Mouse (Mus musculus): ENCODE data around the gene Zar1l. TPM values are rescaled to one million over a fixed set of nuclear protein-coding genes. Genes with fewer than 3 reads are reported as not detected.

Zar1l gene
- polyA plus RNA-seq (2015; fragmentation: Nextera tagmentation; extraction: Ambion mirVana), result not detected in 2 replicates

GRCm38 (mm10) chr5:150518064-150518463 lies at the start of gene Zar1l:
Gene Zar1l, minus strand, starts transcription at chr5:150518164.
- Histone ChIP-seq H3K4me2 (replicated peaks) (no peak within 1 kb of the TSS), H3K4me1 (replicated peaks) (peaks cover 6% of the 10 kb centered on the region), H3K27me3 (no peaks in the 10 kb centered on the region), H3K9ac (replicated peaks) (no peak within 1 kb of the TSS), H3K27ac (no peak within 1 kb of the TSS), H3K36me3 (no peaks in the 10 kb centered on the region), H3K4me3 (replicated peaks) (no peak within 1 kb of the TSS), H3K9me3 (no peaks in the 10 kb centered on the region)
- 70% methylated on average over 4 of the region's 4 CpGs for WGBS
- ATAC-seq, result no peak

DNA sequence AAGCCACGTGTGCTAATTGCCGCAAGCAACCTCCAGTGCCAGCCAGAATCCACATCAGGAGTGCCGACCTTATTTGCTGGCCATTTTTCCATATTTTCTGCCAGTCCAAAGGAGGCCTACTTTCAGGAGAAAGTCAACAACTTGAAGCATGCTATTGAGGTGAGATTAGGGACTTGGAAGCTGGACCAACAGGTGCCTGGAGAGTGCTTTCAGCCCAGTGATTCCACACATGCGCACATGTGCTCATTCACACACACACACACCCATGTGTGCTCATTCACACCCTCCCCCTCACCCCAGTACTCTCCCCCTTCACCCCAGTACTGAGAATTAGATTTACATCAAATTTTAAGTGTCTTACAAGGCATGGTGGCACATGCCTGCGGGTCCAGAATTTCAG lies 49.0 kb upstream of the Zar1l start:
- no peaks in the 10 kb centered on the region for H3K27me3 ChIP-seq
- peaks cover 31% of the 10 kb centered on the region for H3K36me3 ChIP-seq
- ATAC-seq, result no peak
- no peaks in the 10 kb centered on the region for H3K9me3 ChIP-seq
- no peak overlapping the region for H3K4me3 ChIP-seq (replicated peaks)
- 97% methylated on average over 5 of the region's 5 CpGs for WGBS
- no peaks in the 10 kb centered on the region for H3K4me1 ChIP-seq (replicated peaks)
- no peak overlapping the region for H3K9ac ChIP-seq (replicated peaks)
- no peak overlapping the region for H3K4me2 ChIP-seq (replicated peaks)
- H3K27ac ChIP-seq, result no peak overlapping the region

DNA sequence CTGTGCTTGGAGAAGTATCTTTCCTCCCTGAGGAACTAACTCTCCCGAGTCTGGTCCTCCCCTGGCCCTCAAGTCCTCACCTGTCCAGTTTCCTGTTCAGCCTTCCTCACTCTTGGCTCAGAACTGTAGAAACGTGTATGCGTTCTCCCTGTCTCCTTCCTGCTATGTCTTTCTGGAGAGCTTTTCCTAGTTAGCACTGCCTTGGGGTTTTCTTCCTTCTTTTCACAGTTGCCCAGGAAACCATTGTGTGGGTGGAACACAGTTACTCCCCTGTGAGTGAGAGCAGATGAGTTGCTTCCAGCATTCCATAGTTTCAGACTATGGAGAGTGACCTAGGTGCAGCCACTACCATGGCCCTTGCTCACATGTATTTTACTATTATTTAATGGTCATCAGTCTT lies 48.3 kb upstream of the Zar1l start:
- Histone ChIP-seq H3K9me3 (no peaks in the 10 kb centered on the region), H3K4me1 (replicated peaks) (no peaks in the 10 kb centered on the region), H3K27ac (no peak overlapping the region), H3K4me2 (replicated peaks) (no peak overlapping the region), H3K27me3 (no peaks in the 10 kb centered on the region), H3K9ac (replicated peaks) (no peak overlapping the region), H3K36me3 (peaks cover 33% of the 10 kb centered on the region), H3K4me3 (replicated peaks) (no peak overlapping the region)
- WGBS, result 61% methylated on average over 3 of the region's 3 CpGs
- no peak for ATAC-seq

DNA sequence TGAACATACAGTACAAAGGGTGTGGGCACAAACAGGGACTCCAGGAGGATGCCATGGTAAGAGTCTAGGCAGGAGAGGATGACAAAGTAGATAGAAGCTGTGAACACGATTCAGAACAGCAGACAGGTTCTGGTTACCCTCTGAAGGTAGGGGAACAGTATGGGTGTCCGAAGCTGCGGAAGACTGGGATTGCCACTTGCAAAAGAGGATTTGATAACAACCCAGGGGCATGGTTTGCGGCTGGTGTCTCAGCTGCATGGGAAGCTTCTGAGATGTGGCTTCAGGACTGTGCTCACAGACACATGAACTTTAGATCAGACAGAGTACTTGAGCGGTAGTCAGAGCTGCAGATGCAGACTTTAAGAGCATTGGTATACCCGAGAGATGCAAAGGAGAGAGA lies 46.5 kb upstream of the Zar1l start:
- Histone ChIP-seq H3K27me3 (no peaks in the 10 kb centered on the region), H3K9ac (replicated peaks) (no peak overlapping the region), H3K4me3 (replicated peaks) (no peak overlapping the region), H3K36me3 (peaks cover 43% of the 10 kb centered on the region), H3K9me3 (no peaks in the 10 kb centered on the region), H3K27ac (no peak overlapping the region), H3K4me1 (replicated peaks) (no peaks in the 10 kb centered on the region), H3K4me2 (replicated peaks) (no peak overlapping the region)
- WGBS, result 93% methylated on average over 6 of the region's 6 CpGs
- no peak for ATAC-seq

- no peaks in the 10 kb centered on the region for H3K4me1 ChIP-seq (replicated peaks)
- no peak for ATAC-seq
- H3K9ac ChIP-seq (replicated peaks), result no peak overlapping the region
- H3K4me3 ChIP-seq (replicated peaks), result no peak overlapping the region
- no peak overlapping the region for H3K4me2 ChIP-seq (replicated peaks)
- WGBS, result 93% methylated on average over 5 of the region's 5 CpGs
- H3K36me3 ChIP-seq, result peaks cover 45% of the 10 kb centered on the region
- no peaks in the 10 kb centered on the region for H3K9me3 ChIP-seq
- no peak overlapping the region for H3K27ac ChIP-seq
- no peaks in the 10 kb centered on the region for H3K27me3 ChIP-seq
These were observed 43.8 kb upstream of the Zar1l start for GRCm38 (mm10) chr5:150561783-150562182.

DNA sequence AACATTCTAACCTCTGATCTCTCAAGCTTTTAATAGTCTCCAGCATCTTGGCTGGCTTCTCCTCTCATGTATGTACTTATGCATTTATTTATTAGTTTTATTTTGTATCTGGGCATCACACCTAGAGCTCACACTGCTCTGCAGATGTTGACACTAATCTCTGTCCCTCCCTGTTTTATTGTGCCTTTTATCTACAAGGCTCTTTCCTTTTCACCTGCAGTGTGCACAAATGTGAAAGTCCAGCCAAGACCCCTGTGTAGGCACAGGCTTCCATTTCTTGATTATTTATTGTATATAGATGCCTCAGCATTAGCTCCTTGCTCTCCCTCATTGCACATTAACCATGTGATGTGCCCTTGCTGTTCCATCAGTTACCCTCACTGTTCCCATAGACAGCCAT lies 43.4 kb upstream of the Zar1l start:
- no peaks in the 10 kb centered on the region for H3K4me1 ChIP-seq (replicated peaks)
- peaks cover 46% of the 10 kb centered on the region for H3K36me3 ChIP-seq
- H3K4me3 ChIP-seq (replicated peaks), result no peak overlapping the region
- no peak overlapping the region for H3K4me2 ChIP-seq (replicated peaks)
- H3K27me3 ChIP-seq, result no peaks in the 10 kb centered on the region
- H3K27ac ChIP-seq, result no peak overlapping the region
- no peak overlapping the region for H3K9ac ChIP-seq (replicated peaks)
- no peaks in the 10 kb centered on the region for H3K9me3 ChIP-seq
- ATAC-seq, result no peak

DNA sequence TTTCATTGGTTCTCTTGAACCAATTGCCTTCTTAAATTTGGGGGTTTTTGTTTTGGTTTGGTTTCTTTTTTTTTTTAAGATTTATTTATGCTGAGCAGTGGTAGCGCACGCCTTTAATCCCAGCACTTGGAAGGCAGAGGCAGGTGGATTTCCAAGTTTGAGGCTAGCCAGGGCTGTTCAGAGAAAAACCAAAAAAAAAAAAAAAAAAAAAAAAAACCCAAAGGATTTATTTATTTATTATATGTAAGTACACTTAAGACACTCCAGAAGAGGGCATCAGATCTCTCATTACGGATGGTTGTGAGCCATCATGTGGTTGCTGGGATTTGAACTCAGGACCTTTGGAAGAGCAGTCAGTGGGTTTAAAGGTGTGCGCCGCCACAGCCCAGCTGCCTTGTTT lies 42.9 kb upstream of the Zar1l start:
- no peak overlapping the region for H3K4me2 ChIP-seq (replicated peaks)
- no peaks in the 10 kb centered on the region for H3K27me3 ChIP-seq
- no peaks in the 10 kb centered on the region for H3K4me1 ChIP-seq (replicated peaks)
- no peak for ATAC-seq
- H3K27ac ChIP-seq, result no peak overlapping the region
- H3K36me3 ChIP-seq, result peaks cover 46% of the 10 kb centered on the region
- WGBS, result 95% methylated on average over 5 of the region's 5 CpGs
- no peak overlapping the region for H3K4me3 ChIP-seq (replicated peaks)
- H3K9ac ChIP-seq (replicated peaks), result no peak overlapping the region
- H3K9me3 ChIP-seq, result no peaks in the 10 kb centered on the region

DNA sequence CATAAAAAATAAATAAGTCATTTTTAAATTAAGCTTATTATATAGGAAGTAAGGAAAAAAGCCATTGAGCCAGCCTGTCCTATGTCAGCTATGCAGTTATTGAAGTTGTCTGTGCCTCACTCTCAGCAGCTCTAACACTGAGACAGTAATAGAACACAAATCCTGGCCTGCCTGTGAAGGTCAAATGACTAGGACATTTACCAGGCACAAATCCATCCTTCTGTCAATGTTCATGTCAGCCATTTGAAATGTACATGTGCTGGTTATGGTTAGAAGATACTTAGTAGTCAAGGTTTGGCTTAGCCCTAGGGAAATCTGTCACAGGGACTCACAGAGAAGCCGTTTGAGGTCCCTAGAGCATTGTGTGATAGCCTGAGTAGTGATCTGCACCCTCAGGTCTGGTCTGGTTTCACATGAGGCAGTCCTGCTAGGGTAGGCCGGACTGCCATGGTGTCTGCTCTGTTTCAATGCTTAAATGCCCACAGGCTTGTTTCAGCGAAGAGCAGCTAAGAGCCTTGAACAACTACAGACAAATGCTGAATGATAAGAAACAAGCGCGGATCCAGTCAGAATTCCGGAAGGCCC lies 41.6 kb upstream of the Zar1l start:
- Histone ChIP-seq H3K9ac (replicated peaks) (no peak overlapping the region), H3K4me1 (replicated peaks) (no peaks in the 10 kb centered on the region), H3K27ac (no peak overlapping the region), H3K4me2 (replicated peaks) (no peak overlapping the region), H3K36me3 (peaks cover 43% of the 10 kb centered on the region), H3K27me3 (no peaks in the 10 kb centered on the region), H3K4me3 (replicated peaks) (no peak overlapping the region), H3K9me3 (no peaks in the 10 kb centered on the region)
- ATAC-seq, result no peak
- 94% methylated on average over 6 of the region's 6 CpGs for WGBS

- no peak for ATAC-seq
- no peak overlapping the region for H3K4me3 ChIP-seq (replicated peaks)
- 87% methylated on average over 3 of the region's 3 CpGs for WGBS
- no peak overlapping the region for H3K4me2 ChIP-seq (replicated peaks)
- no peaks in the 10 kb centered on the region for H3K4me1 ChIP-seq (replicated peaks)
- peaks cover 33% of the 10 kb centered on the region for H3K36me3 ChIP-seq
- no peak overlapping the region for H3K27ac ChIP-seq
- H3K9me3 ChIP-seq, result no peaks in the 10 kb centered on the region
- H3K27me3 ChIP-seq, result no peaks in the 10 kb centered on the region
- H3K9ac ChIP-seq (replicated peaks), result no peak overlapping the region
These were observed 33.7 kb upstream of the Zar1l start for GRCm38 (mm10) chr5:150551637-150552036.

DNA sequence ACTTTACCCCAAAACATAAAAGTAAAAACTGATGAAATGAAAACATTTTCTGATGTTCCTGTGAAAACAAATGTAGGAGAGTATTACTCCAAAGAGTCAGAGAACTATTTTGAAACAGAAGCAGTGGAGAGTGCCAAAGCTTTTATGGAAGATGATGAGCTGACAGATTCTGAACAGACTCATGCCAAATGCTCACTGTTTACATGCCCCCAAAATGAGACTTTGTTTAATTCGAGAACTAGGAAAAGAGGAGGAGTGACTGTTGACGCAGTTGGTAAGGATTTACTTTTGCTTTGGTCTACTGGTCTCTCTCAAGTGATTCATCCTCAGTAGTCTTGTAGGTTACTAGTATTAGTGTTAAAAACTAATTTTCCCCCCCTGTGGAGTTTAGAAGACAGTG lies 25.2 kb upstream of the Zar1l start:
- 96% methylated on average over 2 of the region's 2 CpGs for WGBS
- Histone ChIP-seq H3K27me3 (no peaks in the 10 kb centered on the region), H3K36me3 (peaks cover 22% of the 10 kb centered on the region), H3K9ac (replicated peaks) (no peak overlapping the region), H3K4me1 (replicated peaks) (no peaks in the 10 kb centered on the region), H3K4me3 (replicated peaks) (no peak overlapping the region), H3K27ac (no peak overlapping the region), H3K4me2 (replicated peaks) (no peak overlapping the region), H3K9me3 (0 out of 2 replicates have a peak, but pooled peaks cover 3% of the 10 kb centered on the region)
- no peak for ATAC-seq

GRCm38 (mm10) chr5:150541302-150541701 lies 23.3 kb upstream of the Zar1l start:
- Histone ChIP-seq H3K4me1 (replicated peaks) (no peaks in the 10 kb centered on the region), H3K9ac (replicated peaks) (no peak overlapping the region), H3K36me3 (peaks cover 31% of the 10 kb centered on the region), H3K27me3 (no peaks in the 10 kb centered on the region), H3K9me3 (0 out of 2 replicates have a peak, but pooled peaks cover 3% of the 10 kb centered on the region), H3K4me2 (replicated peaks) (no peak overlapping the region), H3K4me3 (replicated peaks) (no peak overlapping the region), H3K27ac (no peak overlapping the region)
- ATAC-seq, result no peak
- WGBS, result 93% methylated on average over 1 of the region's 1 CpGs

- H3K9ac ChIP-seq (replicated peaks), result no peak overlapping the region
- H3K4me3 ChIP-seq (replicated peaks), result no peak overlapping the region
- H3K36me3 ChIP-seq, result peaks cover under 1% of the 10 kb centered on the region; the same call in 1 of the 2 replicates
- no peaks in the 10 kb centered on the region for H3K27me3 ChIP-seq
- H3K4me2 ChIP-seq (replicated peaks), result no peak overlapping the region
- ATAC-seq, result no peak
- no peaks in the 10 kb centered on the region for H3K9me3 ChIP-seq
- WGBS, result 86% methylated on average over 2 of the region's 2 CpGs
- no peak overlapping the region for H3K27ac ChIP-seq
- peaks cover 13% of the 10 kb centered on the region for H3K4me1 ChIP-seq (replicated peaks)
These were observed 7.3 kb upstream of the Zar1l start for GRCm38 (mm10) chr5:150525239-150525638.

DNA sequence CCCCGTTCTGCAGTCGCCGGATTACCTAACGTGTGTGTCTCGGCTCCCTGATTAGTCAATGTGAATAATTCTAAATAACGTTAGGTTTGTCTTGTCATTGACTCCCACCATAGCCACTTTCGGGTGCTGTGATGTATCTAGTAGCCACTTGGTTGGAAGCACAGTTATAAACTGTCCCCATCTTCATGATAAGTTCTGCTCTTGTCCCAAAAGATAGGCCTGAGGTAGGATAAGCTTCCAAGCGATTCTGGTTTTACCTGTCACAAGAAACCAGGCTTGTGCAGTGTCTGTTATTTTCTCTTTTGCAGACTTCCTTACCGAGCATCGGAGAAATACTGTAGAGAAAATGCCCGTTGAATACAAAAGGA lies 4.9 kb upstream of the Zar1l start:
- Histone ChIP-seq H3K36me3 (no peaks in the 10 kb centered on the region), H3K27me3 (no peaks in the 10 kb centered on the region), H3K4me3 (replicated peaks) (peak overlapping the region; percentile 75), H3K9ac (replicated peaks) (peak overlapping the region; percentile 86), H3K9me3 (no peaks in the 10 kb centered on the region), H3K4me2 (replicated peaks) (peak overlapping the region; percentile 68), H3K27ac (peak overlapping the region; percentile 48; the same call in 1 of the 2 replicates), H3K4me1 (replicated peaks) (peaks cover 13% of the 10 kb centered on the region)
- ATAC-seq, result no peak
- 9% methylated on average over 11 of the region's 11 CpGs for WGBS
